Mouse (Mus musculus): Measurements from ENCODE around the gene Olfr104-ps.

Gene Olfr104-ps

DNA sequence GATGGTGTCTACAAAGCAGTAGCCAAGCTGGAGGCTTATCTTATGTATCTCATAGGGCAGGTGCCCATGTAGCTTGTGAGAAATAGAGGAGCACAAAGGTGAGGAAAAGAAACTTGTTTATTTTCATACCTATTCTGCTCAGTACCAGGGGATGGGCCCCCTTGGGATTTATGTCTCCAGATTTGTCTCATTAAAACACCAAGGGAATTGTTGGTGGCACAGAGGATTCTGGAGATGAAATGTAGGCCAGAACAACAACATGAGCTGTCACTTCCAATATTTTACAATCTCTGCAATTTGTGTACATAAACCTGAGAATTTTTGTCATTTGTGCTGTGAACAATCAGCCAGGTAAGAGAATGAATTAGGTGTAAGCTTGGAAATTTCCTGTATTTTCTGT, at the start of gene Olfr104-ps:
Gene Olfr104-ps, plus strand, starts transcription at position 301 of the 400 bp plus-strand sequence.
- DNase-seq (ENCODE audit: low read depth), result no peak

DNA sequence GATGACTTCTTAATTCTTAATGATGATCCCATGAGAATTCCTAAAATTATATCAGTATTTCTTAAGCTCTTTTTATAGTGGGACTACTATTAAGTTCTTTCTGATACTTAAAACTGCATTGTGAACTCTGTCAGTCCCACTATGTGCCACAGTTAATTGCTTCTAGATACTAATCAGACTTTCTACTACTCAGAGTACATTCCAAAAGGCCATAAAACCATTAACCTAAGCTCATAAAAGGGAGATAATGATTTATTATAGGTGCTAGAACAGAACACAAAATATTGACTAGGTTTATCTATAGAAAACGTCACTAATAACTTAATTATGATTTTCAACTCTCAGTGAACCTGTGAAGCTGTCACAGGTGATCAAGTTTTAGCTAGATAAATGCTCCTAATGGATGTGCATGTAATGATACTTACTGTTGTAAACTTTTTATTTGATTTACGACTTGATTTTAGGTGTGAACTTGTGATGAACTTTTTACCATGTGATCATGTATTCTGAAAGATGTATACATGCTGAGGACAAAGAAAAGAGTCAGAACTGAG, 49.2 kb upstream of the Olfr104-ps start:
- DNase-seq (ENCODE audit: low read depth), result no peak

DNA sequence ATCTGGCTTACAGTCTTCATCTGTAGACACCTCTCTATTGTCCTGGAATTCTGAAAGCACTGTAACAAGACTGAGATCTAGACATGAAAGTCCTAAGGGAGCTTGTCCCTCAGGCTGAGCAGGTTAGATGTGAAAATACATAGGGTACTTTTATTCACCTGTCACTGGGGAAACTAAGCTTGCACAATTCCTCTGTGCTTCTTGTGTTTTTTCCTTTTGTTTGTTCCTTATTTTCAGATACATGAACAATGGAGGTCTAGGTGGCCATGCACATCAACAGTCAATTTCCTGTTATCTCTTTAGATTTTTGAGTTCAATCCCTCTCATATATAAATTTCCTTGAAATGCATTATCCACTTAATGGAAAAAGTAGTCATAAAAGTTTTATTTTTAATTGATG, 42.4 kb upstream of the Olfr104-ps start, which contains the start of gene Olfr102:
Gene Olfr102, minus strand, starts transcription at position 101 of the 400 bp plus-strand sequence.
- DNase-seq (ENCODE audit: low read depth), result no peak

DNA sequence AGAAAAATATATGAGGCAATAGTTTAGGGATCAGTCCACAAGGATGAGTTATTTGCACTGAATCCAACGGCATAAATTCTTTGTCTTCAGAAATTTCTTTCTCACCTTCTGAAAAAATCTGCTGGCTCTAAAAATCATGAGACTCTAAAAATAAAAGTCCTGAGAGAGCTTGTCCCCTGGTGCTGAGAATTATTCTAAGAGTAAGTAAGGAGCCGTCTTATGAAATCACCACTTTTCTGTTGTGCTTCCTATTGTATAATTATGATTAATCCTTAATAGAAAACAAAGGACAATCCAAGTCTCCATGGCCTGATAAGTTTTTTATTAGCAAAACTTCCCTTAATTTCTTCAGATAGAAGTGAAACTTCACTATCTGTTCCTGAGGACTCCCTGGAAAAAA, 19.8 kb upstream of the Olfr104-ps start, which contains the start of gene Olfr103:
Gene Olfr103, minus strand, starts transcription at position 101 of the 400 bp plus-strand sequence.
- no peak for DNase-seq (ENCODE audit: low read depth)

DNA sequence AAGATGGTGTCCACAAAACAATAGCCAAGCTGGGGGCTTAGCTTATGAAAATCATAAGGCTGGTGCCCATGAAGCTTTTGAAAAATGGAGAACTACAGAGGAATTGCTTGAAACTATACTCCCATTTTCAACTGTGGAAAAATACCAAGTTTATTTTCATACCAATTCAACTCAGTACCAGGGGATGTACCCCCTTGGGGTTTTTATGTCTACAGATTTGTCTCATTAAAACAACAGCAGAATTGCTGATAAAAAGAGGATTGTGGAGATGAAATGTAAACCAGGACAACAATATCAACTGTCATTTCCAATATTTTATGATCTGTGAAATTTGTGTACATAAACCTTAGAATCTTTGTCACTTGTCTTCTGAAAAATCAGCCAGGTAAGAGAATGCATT, 19.4 kb downstream of the Olfr104-ps start, which contains the start of gene Olfr105-ps:
Gene Olfr105-ps, plus strand, starts transcription at position 301 of the 400 bp plus-strand sequence.
- no peak for DNase-seq (ENCODE audit: low read depth)

DNA sequence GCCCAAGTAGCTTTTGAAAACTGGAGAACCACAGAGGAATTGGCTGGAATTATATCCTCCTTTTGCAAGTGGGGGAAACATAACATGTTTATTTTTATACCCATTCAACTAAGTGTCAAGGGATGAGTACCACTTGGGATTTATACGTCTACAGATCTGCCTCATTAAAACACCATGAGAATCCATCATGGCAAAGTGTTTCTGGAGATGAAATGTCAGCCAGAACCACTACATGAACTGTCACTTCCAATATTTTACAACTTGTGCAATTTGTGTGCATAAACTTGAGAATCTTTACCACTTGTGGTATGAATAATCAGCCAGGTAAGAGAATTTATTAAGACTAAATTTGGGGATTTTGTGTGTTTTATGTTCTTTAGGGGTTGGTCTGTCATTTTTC, 30.7 kb downstream of the Olfr104-ps start, which contains the start of gene Olfr106-ps:
Gene Olfr106-ps, plus strand, starts transcription at position 301 of the 400 bp plus-strand sequence.
- DNase-seq (ENCODE audit: low read depth), result no peak

DNA sequence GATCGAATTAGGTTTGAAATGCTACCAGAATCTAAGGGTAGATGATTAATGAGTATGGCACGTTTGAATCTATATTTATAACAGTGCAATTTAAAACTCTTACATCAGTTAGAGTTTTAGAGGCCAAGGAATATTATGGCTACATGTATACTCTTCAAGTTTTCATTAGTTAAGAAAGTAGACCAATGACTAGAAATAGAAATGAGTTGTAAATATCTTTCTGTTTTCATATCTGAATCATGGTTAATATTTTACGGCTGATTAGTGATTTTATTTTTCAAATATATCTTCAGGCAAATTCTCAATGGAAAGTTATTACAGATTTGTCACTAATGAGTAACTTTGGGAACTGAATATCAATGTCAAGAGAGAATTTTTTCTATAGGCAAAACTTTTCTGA, 39.5 kb downstream of the Olfr104-ps start, which contains the start of gene Olfr107:
Gene Olfr107, plus strand, starts transcription at position 301 of the 400 bp plus-strand sequence.
- no peak for DNase-seq (ENCODE audit: low read depth)

DNA sequence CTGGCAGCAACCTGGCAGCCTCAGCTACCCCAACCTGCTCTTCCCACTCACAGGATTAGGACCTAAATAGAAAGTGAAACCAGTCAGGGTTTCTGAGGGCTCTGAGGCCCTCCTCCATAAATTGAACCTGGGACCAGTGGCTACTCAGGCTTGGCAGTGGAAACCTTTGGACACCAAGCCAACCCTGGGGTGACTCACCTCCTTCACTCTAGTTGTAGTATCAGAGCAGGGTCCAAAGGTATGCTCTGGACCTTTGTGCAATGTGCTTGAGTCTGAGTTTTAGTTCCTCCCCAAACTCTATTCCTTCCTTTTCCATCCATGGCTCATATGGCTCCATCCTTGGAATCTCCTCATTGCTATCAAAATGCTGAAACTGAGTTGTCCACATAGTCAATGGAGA, 54.0 kb downstream of the Olfr104-ps start:
- DNase-seq (ENCODE audit: low read depth), result no peak
